Mouse (Mus musculus): ENCODE measurements around the gene Slc22a15. TPM values are rescaled to one million over a fixed set of nuclear protein-coding genes. Genes with fewer than 3 reads are reported as not detected.

Slc22a15 gene
- polyA plus RNA-seq, 1 experiment from 2014 or later: 5.1 TPM

GRCm38 (mm10) chr3:101936369-101936768 lies 12.1 kb upstream of the Slc22a15 start:
- no peaks in the 10 kb centered on the region for H3K36me3 ChIP-seq (ENCODE audit: insufficient read depth)
- H3K27ac ChIP-seq (ENCODE audit: low read depth): no peak overlapping the region
- no peak overlapping the region for H3K9ac ChIP-seq
- H3K4me3 ChIP-seq (ENCODE audit: low read depth, low read length): no peak overlapping the region
- H3K9me3 ChIP-seq (ENCODE audit: low read depth, low read length): no peaks in the 10 kb centered on the region
- H3K27me3 ChIP-seq (ENCODE audit: insufficient read depth, low read length): no peaks in the 10 kb centered on the region
- H3K4me1 ChIP-seq (ENCODE audit: insufficient read depth): no peaks in the 10 kb centered on the region
- ATAC-seq (ENCODE audit: insufficient read depth) (no peak), DNase-seq (no peak)
- no peak overlapping the region for H3K4me2 ChIP-seq
- TF ChIP-seq CTCF (IDR thresholded peaks at IDR 0.05; ENCODE audit: low read depth): no peak
- 68% methylated on average over 3 of the region's 3 CpGs for WGBS

- H3K27ac ChIP-seq (ENCODE audit: low read depth): no peak overlapping the region
- DNase-seq (no peak), ATAC-seq (ENCODE audit: insufficient read depth) (no peak)
- H3K27me3 ChIP-seq (ENCODE audit: insufficient read depth, low read length): no peaks in the 10 kb centered on the region
- no peak overlapping the region for H3K9ac ChIP-seq
- no peak for TF ChIP-seq CTCF (IDR thresholded peaks at IDR 0.05; ENCODE audit: low read depth)
- 90% methylated on average over 2 of the region's 2 CpGs for WGBS
- no peaks in the 10 kb centered on the region for H3K4me1 ChIP-seq (ENCODE audit: insufficient read depth)
- H3K9me3 ChIP-seq (ENCODE audit: low read depth, low read length): no peaks in the 10 kb centered on the region
- no peak overlapping the region for H3K4me3 ChIP-seq (ENCODE audit: low read depth, low read length)
- H3K4me2 ChIP-seq: no peak overlapping the region
- no peaks in the 10 kb centered on the region for H3K36me3 ChIP-seq (ENCODE audit: insufficient read depth)
Measured at GRCm38 (mm10) chr3:101933820-101934219, 9.6 kb upstream of the Slc22a15 start.

GRCm38 (mm10) chr3:101929105-101929876 lies 5.0 kb upstream of the Slc22a15 start:
- no peaks in the 10 kb centered on the region for H3K36me3 ChIP-seq (ENCODE audit: insufficient read depth)
- no peak overlapping the region for H3K4me2 ChIP-seq
- H3K27me3 ChIP-seq (ENCODE audit: insufficient read depth, low read length): no peaks in the 10 kb centered on the region
- ATAC-seq (ENCODE audit: insufficient read depth) (no peak), DNase-seq (no peak)
- no peak overlapping the region for H3K9ac ChIP-seq
- H3K4me3 ChIP-seq (ENCODE audit: low read depth, low read length): no peak overlapping the region
- WGBS: 49% methylated on average over 4 of the region's 4 CpGs
- peaks cover 8% of the 10 kb centered on the region; the same call in 1 of the 2 replicates for H3K4me1 ChIP-seq (ENCODE audit: insufficient read depth)
- no peak overlapping the region for H3K27ac ChIP-seq (ENCODE audit: low read depth)
- no peak for TF ChIP-seq CTCF (IDR thresholded peaks at IDR 0.05; ENCODE audit: low read depth)
- no peaks in the 10 kb centered on the region for H3K9me3 ChIP-seq (ENCODE audit: low read depth, low read length)

GRCm38 (mm10) chr3:101926636-101927035 lies 2.4 kb upstream of the Slc22a15 start:
- no peak for DNase-seq
- no peak for ATAC-seq (ENCODE audit: insufficient read depth)
- TF ChIP-seq CTCF (IDR thresholded peaks at IDR 0.05; ENCODE audit: low read depth): no peak

GRCm38 (mm10) chr3:101925663-101926062 lies 1.4 kb upstream of the Slc22a15 start:
- Histone ChIP-seq H3K4me3 (ENCODE audit: low read depth, low read length) (no peak overlapping the region), H3K27ac (ENCODE audit: low read depth) (no peak overlapping the region), H3K4me2 (no peak overlapping the region), H3K9me3 (ENCODE audit: low read depth, low read length) (no peaks in the 10 kb centered on the region), H3K9ac (no peak overlapping the region), H3K4me1 (ENCODE audit: insufficient read depth) (peaks cover 8% of the 10 kb centered on the region; the same call in 1 of the 2 replicates), H3K27me3 (ENCODE audit: insufficient read depth, low read length) (no peaks in the 10 kb centered on the region), H3K36me3 (ENCODE audit: insufficient read depth) (no peaks in the 10 kb centered on the region)
- ATAC-seq (ENCODE audit: insufficient read depth) (peak; percentile 69), DNase-seq (peak; percentile 88)
- TF ChIP-seq CTCF (IDR thresholded peaks at IDR 0.05; ENCODE audit: low read depth): no peak
- WGBS: 44% methylated on average over 1 of the region's 1 CpGs

More at GRCm38 (mm10) chr3:101926636-101927035, 2.4 kb upstream of the Slc22a15 start:
- no peak overlapping the region for H3K4me3 ChIP-seq (ENCODE audit: low read depth, low read length)
- H3K27ac ChIP-seq (ENCODE audit: low read depth): no peak overlapping the region
- H3K27me3 ChIP-seq (ENCODE audit: insufficient read depth, low read length): no peaks in the 10 kb centered on the region
- H3K36me3 ChIP-seq (ENCODE audit: insufficient read depth): no peaks in the 10 kb centered on the region
- H3K9me3 ChIP-seq (ENCODE audit: low read depth, low read length): no peaks in the 10 kb centered on the region
- H3K4me1 ChIP-seq (ENCODE audit: insufficient read depth): peaks cover 8% of the 10 kb centered on the region; the same call in 1 of the 2 replicates
- H3K9ac ChIP-seq: no peak overlapping the region
- no peak overlapping the region for H3K4me2 ChIP-seq

GRCm38 (mm10) chr3:101922366-101922765 lies 1.9 kb downstream of the Slc22a15 start:
- WGBS: 59% methylated on average over 7 of the region's 7 CpGs
- Histone ChIP-seq H3K27ac (ENCODE audit: low read depth) (no peak overlapping the region), H3K4me2 (no peak overlapping the region), H3K4me1 (ENCODE audit: insufficient read depth) (peaks cover 8% of the 10 kb centered on the region; the same call in 1 of the 2 replicates), H3K9me3 (ENCODE audit: low read depth, low read length) (no peaks in the 10 kb centered on the region), H3K4me3 (ENCODE audit: low read depth, low read length) (no peak overlapping the region), H3K27me3 (ENCODE audit: insufficient read depth, low read length) (no peaks in the 10 kb centered on the region), H3K9ac (no peak overlapping the region), H3K36me3 (ENCODE audit: insufficient read depth) (no peaks in the 10 kb centered on the region)
- no peak for DNase-seq
- no peak for ATAC-seq (ENCODE audit: insufficient read depth)
- no peak for TF ChIP-seq CTCF (IDR thresholded peaks at IDR 0.05; ENCODE audit: low read depth)

GRCm38 (mm10) chr3:101918526-101918925 lies 5.7 kb downstream of the Slc22a15 start:
- TF ChIP-seq CTCF (IDR thresholded peaks at IDR 0.05; ENCODE audit: low read depth): no peak
- WGBS: 95% methylated on average over 3 of the region's 3 CpGs
- no peak overlapping the region for H3K4me2 ChIP-seq
- no peak overlapping the region for H3K27ac ChIP-seq (ENCODE audit: low read depth)
- 0 out of 2 replicates have a peak, but pooled peaks cover 2% of the 10 kb centered on the region for H3K36me3 ChIP-seq (ENCODE audit: insufficient read depth)
- no peak for DNase-seq
- no peak overlapping the region for H3K9ac ChIP-seq
- H3K9me3 ChIP-seq (ENCODE audit: low read depth, low read length): no peaks in the 10 kb centered on the region
- no peak for ATAC-seq (ENCODE audit: insufficient read depth)
- H3K4me1 ChIP-seq (ENCODE audit: insufficient read depth): no peaks in the 10 kb centered on the region
- no peak overlapping the region for H3K4me3 ChIP-seq (ENCODE audit: low read depth, low read length)
- no peaks in the 10 kb centered on the region for H3K27me3 ChIP-seq (ENCODE audit: insufficient read depth, low read length)

All from lung, embryonic 14.5 days (tissue).